Mouse (Mus musculus): ENCODE data around the gene Calm1. TPM values are rescaled to one million over a fixed set of nuclear protein-coding genes. Genes with fewer than 3 reads are reported as not detected.

Gene Calm1
- polyA plus RNA-seq, 1 experiment from 2014 or later, result 1,610 TPM

- H3K27ac ChIP-seq (ENCODE audit: low read depth), result no peak overlapping the region
- H3K4me3 ChIP-seq (ENCODE audit: low read depth, low read length), result no peak overlapping the region
- H3K4me2 ChIP-seq, result no peak overlapping the region
- H3K27me3 ChIP-seq (ENCODE audit: insufficient read depth, low read length), result no peaks in the 10 kb centered on the region
- ATAC-seq (ENCODE audit: insufficient read depth) (no peak), DNase-seq (no peak)
- H3K36me3 ChIP-seq (ENCODE audit: insufficient read depth), result peaks cover 79% of the 10 kb centered on the region
- no peaks in the 10 kb centered on the region for H3K9me3 ChIP-seq (ENCODE audit: low read depth, low read length)
- 0 out of 2 replicates have a peak, but pooled peaks cover 4% of the 10 kb centered on the region for H3K4me1 ChIP-seq (ENCODE audit: insufficient read depth)
- no peak for TF ChIP-seq CTCF (IDR thresholded peaks at IDR 0.05; ENCODE audit: low read depth)
- H3K9ac ChIP-seq, result no peak overlapping the region
- WGBS, result 60% methylated on average over 3 of the region's 3 CpGs
Measured at GRCm38 (mm10) chr12:100206521-100206920, 7.3 kb downstream of the Calm1 start.

GRCm38 (mm10) chr12:100206926-100207325, 7.7 kb downstream of the Calm1 start:
- Histone ChIP-seq H3K4me1 (ENCODE audit: insufficient read depth) (0 out of 2 replicates have a peak, but pooled peaks cover 4% of the 10 kb centered on the region), H3K27me3 (ENCODE audit: insufficient read depth, low read length) (no peaks in the 10 kb centered on the region), H3K27ac (ENCODE audit: low read depth) (no peak overlapping the region), H3K36me3 (ENCODE audit: insufficient read depth) (peaks cover 79% of the 10 kb centered on the region), H3K4me3 (ENCODE audit: low read depth, low read length) (no peak overlapping the region), H3K4me2 (no peak overlapping the region), H3K9me3 (ENCODE audit: low read depth, low read length) (no peaks in the 10 kb centered on the region), H3K9ac (no peak overlapping the region)
- DNase-seq (no peak), ATAC-seq (ENCODE audit: insufficient read depth) (no peak)
- 85% methylated on average over 5 of the region's 5 CpGs for WGBS
- TF ChIP-seq CTCF (IDR thresholded peaks at IDR 0.05; ENCODE audit: low read depth), result no peak

GRCm38 (mm10) chr12:100209701-100210478, 10.7 kb downstream of the Calm1 start:
- Histone ChIP-seq H3K27ac (ENCODE audit: low read depth) (peak overlapping the region; percentile 71; the same call in 1 of the 2 replicates), H3K27me3 (ENCODE audit: insufficient read depth, low read length) (no peaks in the 10 kb centered on the region), H3K9ac (no peak overlapping the region), H3K4me3 (ENCODE audit: low read depth, low read length) (no peak overlapping the region), H3K4me2 (no peak overlapping the region), H3K4me1 (ENCODE audit: insufficient read depth) (0 out of 2 replicates have a peak, but pooled peaks cover 4% of the 10 kb centered on the region), H3K9me3 (ENCODE audit: low read depth, low read length) (no peaks in the 10 kb centered on the region), H3K36me3 (ENCODE audit: insufficient read depth) (peaks cover 52% of the 10 kb centered on the region)
- TF ChIP-seq CTCF (IDR thresholded peaks at IDR 0.05; ENCODE audit: low read depth), result no peak
- WGBS, result 80% methylated on average over 10 of the region's 10 CpGs
- DNase-seq (no peak), ATAC-seq (ENCODE audit: insufficient read depth) (no peak)

- H3K36me3 ChIP-seq (ENCODE audit: insufficient read depth), result peaks cover 42% of the 10 kb centered on the region
- H3K4me1 ChIP-seq (ENCODE audit: insufficient read depth), result 0 out of 2 replicates have a peak, but pooled peaks cover 4% of the 10 kb centered on the region
- H3K27me3 ChIP-seq (ENCODE audit: insufficient read depth, low read length), result no peaks in the 10 kb centered on the region
- H3K9ac ChIP-seq, result no peak overlapping the region
- 20% methylated on average over 5 of the region's 5 CpGs for WGBS
- peak overlapping the region; percentile 71 for H3K27ac ChIP-seq (ENCODE audit: low read depth)
- no peak overlapping the region for H3K4me3 ChIP-seq (ENCODE audit: low read depth, low read length)
- peak overlapping the region; percentile 4; the same call in 1 of the 2 replicates for H3K4me2 ChIP-seq
- no peak for TF ChIP-seq CTCF (IDR thresholded peaks at IDR 0.05; ENCODE audit: low read depth)
- H3K9me3 ChIP-seq (ENCODE audit: low read depth, low read length), result no peaks in the 10 kb centered on the region
- DNase-seq (peak; percentile 84), ATAC-seq (ENCODE audit: insufficient read depth) (peak; percentile 78)
Measured at GRCm38 (mm10) chr12:100210973-100211372, 11.7 kb downstream of the Calm1 start.

GRCm38 (mm10) chr12:100211453-100212185, 12.4 kb downstream of the Calm1 start:
- Histone ChIP-seq H3K9ac (no peak overlapping the region), H3K4me2 (no peak overlapping the region), H3K4me1 (ENCODE audit: insufficient read depth) (0 out of 2 replicates have a peak, but pooled peaks cover 4% of the 10 kb centered on the region), H3K36me3 (ENCODE audit: insufficient read depth) (peaks cover 35% of the 10 kb centered on the region), H3K4me3 (ENCODE audit: low read depth, low read length) (no peak overlapping the region), H3K27ac (ENCODE audit: low read depth) (no peak overlapping the region), H3K9me3 (ENCODE audit: low read depth, low read length) (no peaks in the 10 kb centered on the region), H3K27me3 (ENCODE audit: insufficient read depth, low read length) (no peaks in the 10 kb centered on the region)
- DNase-seq (no peak), ATAC-seq (ENCODE audit: insufficient read depth) (0 out of 2 replicates have a peak, but pooled peaks have one; percentile 10)
- 79% methylated on average over 5 of the region's 5 CpGs for WGBS
- no peak for TF ChIP-seq CTCF (IDR thresholded peaks at IDR 0.05; ENCODE audit: low read depth)

GRCm38 (mm10) chr12:100212397-100212796, 13.2 kb downstream of the Calm1 start:
- WGBS, result 31% methylated on average over 3 of the region's 3 CpGs
- ATAC-seq (ENCODE audit: insufficient read depth), result no peak

GRCm38 (mm10) chr12:100213162-100213561, 13.9 kb downstream of the Calm1 start:
- 0 out of 2 replicates have a peak, but pooled peaks cover 4% of the 10 kb centered on the region for H3K4me1 ChIP-seq (ENCODE audit: insufficient read depth)
- H3K4me3 ChIP-seq (ENCODE audit: low read depth, low read length), result no peak overlapping the region
- no peak overlapping the region for H3K9ac ChIP-seq
- no peak overlapping the region for H3K27ac ChIP-seq (ENCODE audit: low read depth)
- H3K9me3 ChIP-seq (ENCODE audit: low read depth, low read length), result no peaks in the 10 kb centered on the region
- peaks cover 20% of the 10 kb centered on the region for H3K36me3 ChIP-seq (ENCODE audit: insufficient read depth)
- no peaks in the 10 kb centered on the region for H3K27me3 ChIP-seq (ENCODE audit: insufficient read depth, low read length)
- ATAC-seq (ENCODE audit: insufficient read depth) (no peak), DNase-seq (no peak)
- H3K4me2 ChIP-seq, result no peak overlapping the region
- no peak for TF ChIP-seq CTCF (IDR thresholded peaks at IDR 0.05; ENCODE audit: low read depth)
- 58% methylated on average over 2 of the region's 2 CpGs for WGBS

More at GRCm38 (mm10) chr12:100212397-100212796, 13.2 kb downstream of the Calm1 start:
- Histone ChIP-seq H3K4me1 (ENCODE audit: insufficient read depth) (0 out of 2 replicates have a peak, but pooled peaks cover 4% of the 10 kb centered on the region), H3K27ac (ENCODE audit: low read depth) (no peak overlapping the region), H3K27me3 (ENCODE audit: insufficient read depth, low read length) (no peaks in the 10 kb centered on the region), H3K9me3 (ENCODE audit: low read depth, low read length) (no peaks in the 10 kb centered on the region), H3K4me3 (ENCODE audit: low read depth, low read length) (no peak overlapping the region), H3K4me2 (no peak overlapping the region), H3K36me3 (ENCODE audit: insufficient read depth) (peaks cover 27% of the 10 kb centered on the region), H3K9ac (no peak overlapping the region)
- DNase-seq, result no peak
- no peak for TF ChIP-seq CTCF (IDR thresholded peaks at IDR 0.05; ENCODE audit: low read depth)
